In genomic region chr1:160209844-160210243, GRCm38 (mm10) we compare ENCODE assay signal across 16 mouse cellular contexts. TPM values are rescaled to one million over a fixed set of nuclear protein-coding genes. Genes with fewer than 3 reads are reported as not detected.
A peak's percentile ranks its signal among the peaks of the same experiment; 100 is the strongest.
DNase-seq lines count a peak whose midpoint lies in the region; ATAC-seq and TF ChIP-seq lines count a peak whose summit lies in the region.
"Had no signal": no experiment of that assay in that cellular context is flagged by ENCODE, and none has a peak within 500 bp of the region (broad histone marks: within the 10 kb centered on the region; RNA-seq: fewer than 3 reads in every experiment).

No protein-coding gene starts in this region.

- H3K4me3 ChIP-seq in liver, embryonic 12.5 days, result peak overlapping the region; percentile 27; the same call in 1 of the 2 replicates
- H3K4me3 ChIP-seq in hindbrain, postnatal 0 days (ENCODE audit: low read length), result no peak overlapping the region
- H3K4me3 ChIP-seq in neural tube, embryonic 13.5 days, result no peak overlapping the region
- H3K4me3 ChIP-seq: stomach, embryonic 15.5 days had no signal

- TF ChIP-seq CTCF in hindbrain, postnatal 0 days (IDR thresholded peaks at IDR 0.05; ENCODE audit: low read depth), result no peak

- peak overlapping the region; percentile 44 for H3K4me2 ChIP-seq in liver, embryonic 12.5 days
- 0 out of 2 replicates have a peak overlapping the region, but pooled peaks have one; percentile 19 for H3K4me2 ChIP-seq in hindbrain, postnatal 0 days (ENCODE audit: low read depth, low read length)
- H3K4me2 ChIP-seq in neural tube, embryonic 13.5 days, result peak overlapping the region; percentile 30; the same call in 1 of the 2 replicates

- 39% methylated on average over 2 of the region's 2 CpGs for WGBS in liver, embryonic 12.5 days (ENCODE audit: insufficient replicate concordance)
- WGBS in hindbrain, postnatal 0 days, result 27% methylated on average over 2 of the region's 2 CpGs
- WGBS in neural tube, embryonic 13.5 days, result 31% methylated on average over 2 of the region's 2 CpGs

- DNase-seq in liver, result no peak
- DNase-seq in WW6 (ENCODE audit: low read depth, low spot score), result peak; percentile 34
- no peak for DNase-seq in hindbrain, postnatal 0 days (ENCODE audit: low spot score)
- DNase-seq in kidney, adult 11 months, result no peak
- DNase-seq in spleen, adult 12 weeks (ENCODE audit: low spot score), result no peak
- DNase-seq: cerebellum, postnatal 14 days; lung, postnatal 36 days; right cerebral cortex, postnatal 25 days had no signal

- H3K9ac ChIP-seq in liver, embryonic 12.5 days, result no peak overlapping the region
- no peak overlapping the region for H3K9ac ChIP-seq in hindbrain, postnatal 0 days (replicated peaks; ENCODE audit: low read length)
- no peak overlapping the region for H3K9ac ChIP-seq in neural tube, embryonic 13.5 days
- H3K9ac ChIP-seq: embryonic facial prominence, embryonic 15.5 days; limb, embryonic 13.5 days; stomach, embryonic 15.5 days had no signal

- peaks cover 36% of the 10 kb centered on the region for H3K4me1 ChIP-seq in liver, embryonic 12.5 days
- H3K4me1 ChIP-seq in hindbrain, postnatal 0 days (ENCODE audit: insufficient read depth, low read length), result peaks cover 18% of the 10 kb centered on the region
- peaks cover 35% of the 10 kb centered on the region for H3K4me1 ChIP-seq in neural tube, embryonic 13.5 days (replicated peaks)

- no peak for ATAC-seq in liver, embryonic 12.5 days
- no peak for ATAC-seq in hindbrain, postnatal 0 days
- ATAC-seq in neural tube, embryonic 13.5 days (ENCODE audit: low read depth), result no peak

- no peaks in the 10 kb centered on the region for H3K9me3 ChIP-seq in liver, embryonic 12.5 days (replicated peaks)
- no peaks in the 10 kb centered on the region for H3K9me3 ChIP-seq in hindbrain, postnatal 0 days (ENCODE audit: low read length)
- no peaks in the 10 kb centered on the region for H3K9me3 ChIP-seq in neural tube, embryonic 13.5 days
- H3K9me3 ChIP-seq: embryonic facial prominence, embryonic 15.5 days; heart, embryonic 10.5 days; limb, embryonic 13.5 days; stomach, embryonic 15.5 days had no signal

- no peak overlapping the region for H3K27ac ChIP-seq in liver, embryonic 12.5 days
- no peak overlapping the region for H3K27ac ChIP-seq in hindbrain, postnatal 0 days
- no peak overlapping the region for H3K27ac ChIP-seq in neural tube, embryonic 13.5 days (replicated peaks)
- H3K27ac ChIP-seq: embryonic facial prominence, embryonic 15.5 days; heart, embryonic 10.5 days; limb, embryonic 13.5 days; stomach, embryonic 15.5 days had no signal

- H3K27me3 ChIP-seq in liver, embryonic 12.5 days (replicated peaks), result no peaks in the 10 kb centered on the region
- no peaks in the 10 kb centered on the region for H3K27me3 ChIP-seq in hindbrain, postnatal 0 days (ENCODE audit: insufficient read depth, low read length)
- H3K27me3 ChIP-seq in neural tube, embryonic 13.5 days, result no peaks in the 10 kb centered on the region
- H3K27me3 ChIP-seq: embryonic facial prominence, embryonic 15.5 days; limb, embryonic 13.5 days; stomach, embryonic 15.5 days had no signal

- peaks cover 45% of the 10 kb centered on the region for H3K36me3 ChIP-seq in liver, embryonic 12.5 days
- peaks cover 24% of the 10 kb centered on the region; the same call in 1 of the 2 replicates for H3K36me3 ChIP-seq in hindbrain, postnatal 0 days (ENCODE audit: insufficient read depth, low read length)
- peaks cover 32% of the 10 kb centered on the region for H3K36me3 ChIP-seq in neural tube, embryonic 13.5 days

RNA-seq across cellular contexts. Expression of gene Cacybp, which starts 2.8 kb away (rescaled TPM):
- polyA plus RNA-seq in liver, embryonic 12.5 days (2016; fragmentation: Nextera tagmentation; extraction: Ambion mirVana), result 279 and 282 TPM in 2 replicates
- total RNA-seq in hindbrain, postnatal 0 days (2014; rRNA removed), result 49.5 and 76.6 TPM in 2 replicates
- polyA plus RNA-seq in hindbrain, postnatal 0 days (2015; fragmentation: Nextera tagmentation; extraction: Ambion mirVana), result 316 and 317 TPM in 2 replicates
- polyA plus RNA-seq in neural tube, embryonic 13.5 days (2015; fragmentation: Nextera tagmentation; extraction: Ambion mirVana), result 273 and 285 TPM in 2 replicates

RNA-seq across cellular contexts. Expression of gene Mrps14, which starts 14.8 kb away (rescaled TPM):
- polyA plus RNA-seq in liver, embryonic 12.5 days (2016; fragmentation: Nextera tagmentation; extraction: Ambion mirVana), result 242 and 262 TPM in 2 replicates
- 7.3 and 16.9 TPM in 2 replicates for total RNA-seq in hindbrain, postnatal 0 days (2014; rRNA removed)
- 138 and 149 TPM in 2 replicates for polyA plus RNA-seq in hindbrain, postnatal 0 days (2015; fragmentation: Nextera tagmentation; extraction: Ambion mirVana)
- 162 and 176 TPM in 2 replicates for polyA plus RNA-seq in neural tube, embryonic 13.5 days (2015; fragmentation: Nextera tagmentation; extraction: Ambion mirVana)

RNA-seq across cellular contexts. Expression of gene Tnn, which starts 56.5 kb away (rescaled TPM):
- polyA plus RNA-seq in liver, embryonic 12.5 days (2016; fragmentation: Nextera tagmentation; extraction: Ambion mirVana), result 0.02 TPM in 2 replicates
- total RNA-seq in hindbrain, postnatal 0 days (2014; rRNA removed), result 0.84 and 1.0 TPM in 2 replicates
- 0.09 and 0.10 TPM in 2 replicates for polyA plus RNA-seq in hindbrain, postnatal 0 days (2015; fragmentation: Nextera tagmentation; extraction: Ambion mirVana)
- 0.04 and 0.11 TPM in 2 replicates for polyA plus RNA-seq in neural tube, embryonic 13.5 days (2015; fragmentation: Nextera tagmentation; extraction: Ambion mirVana)
- total RNA-seq: gastrocnemius, adult 18-20 months; hematopoietic stem cell, adult 5-6 weeks had no signal
- polyA plus RNA-seq: heart, embryonic 10.5 days had no signal
